In genomic region chr6:15743291-15743792, GRCm38 (mm10) we compare ENCODE assay signal across 10 mouse cellular contexts. TPM values are rescaled to one million over a fixed set of nuclear protein-coding genes. Genes with fewer than 3 reads are reported as not detected.
A peak's percentile ranks its signal among the peaks of the same experiment; 100 is the strongest.
DNase-seq lines count a peak whose midpoint lies in the region; ATAC-seq and TF ChIP-seq lines count a peak whose summit lies in the region.
"Had no signal": no experiment of that assay in that cellular context is flagged by ENCODE, and none has a peak within 500 bp of the region (broad histone marks: within the 10 kb centered on the region; RNA-seq: fewer than 3 reads in every experiment).

No protein-coding gene starts in this region.

- no peaks in the 10 kb centered on the region for H3K27me3 ChIP-seq in intestine, embryonic 14.5 days (replicated peaks; ENCODE audit: control insufficient read depth, insufficient read depth, low read length)
- no peaks in the 10 kb centered on the region for H3K27me3 ChIP-seq in intestine, postnatal 0 days (replicated peaks; ENCODE audit: control insufficient read depth, insufficient read depth, low read length)
- H3K27me3 ChIP-seq in C2C12 (ENCODE audit: control insufficient read depth, insufficient read depth, insufficient read length) = no peaks in the 10 kb centered on the region
- no peaks in the 10 kb centered on the region for H3K27me3 ChIP-seq in midbrain, postnatal 0 days (ENCODE audit: insufficient read depth, low read length)

- peaks cover 22% of the 10 kb centered on the region; the same call in 1 of the 2 replicates for H3K36me3 ChIP-seq in intestine, embryonic 14.5 days (ENCODE audit: control insufficient read depth, insufficient read depth, low read length)
- H3K36me3 ChIP-seq in intestine, postnatal 0 days (ENCODE audit: control insufficient read depth, insufficient read depth) = no peaks in the 10 kb centered on the region
- H3K36me3 ChIP-seq in C2C12 (ENCODE audit: control insufficient read depth, insufficient read depth) = peaks cover 78% of the 10 kb centered on the region
- no peaks in the 10 kb centered on the region for H3K36me3 ChIP-seq in midbrain, postnatal 0 days (ENCODE audit: insufficient read depth, low read length)

- peak overlapping the region; percentile 47; the same call in 1 of the 2 replicates for H3K27ac ChIP-seq in intestine, embryonic 14.5 days (ENCODE audit: low read depth)
- no peak overlapping the region for H3K27ac ChIP-seq in intestine, postnatal 0 days (ENCODE audit: low read depth, low read length)
- H3K27ac ChIP-seq in gastrocnemius, adult 2 months = peak overlapping the region; percentile 74
- no peak overlapping the region for H3K27ac ChIP-seq in midbrain, postnatal 0 days (ENCODE audit: low read depth, low read length)
- H3K27ac ChIP-seq: hindbrain, embryonic 14.5 days; macrophage had no signal

- H3K79me3 ChIP-seq in C2C12 (ENCODE audit: low read depth) = peaks cover 31% of the 10 kb centered on the region

- ATAC-seq in intestine, embryonic 14.5 days (replicated peaks; ENCODE audit: low FRiP score, low TSS enrichment, low read depth) = no peak
- no peak for ATAC-seq in intestine, postnatal 0 days
- no peak for ATAC-seq in midbrain, postnatal 0 days (ENCODE audit: low FRiP score)

- DNase-seq in intestine, embryonic 14.5 days (ENCODE audit: low spot score) = no peak
- peak; percentile 54 for DNase-seq in gastrocnemius, adult 2 months
- peak; percentile 61 to 67 for DNase-seq in heart, postnatal 10 days
- DNase-seq in midbrain, postnatal 0 days (ENCODE audit: low spot score) = no peak
- no peak for DNase-seq in frontal cortex, postnatal 14 days (ENCODE audit: low spot score in 2 of 2)
- DNase-seq in adipocyte (ENCODE audit: low spot score) = no peak

- no peaks in the 10 kb centered on the region for H3K9me3 ChIP-seq in intestine, embryonic 14.5 days (ENCODE audit: control insufficient read depth, low read length)
- H3K9me3 ChIP-seq in intestine, postnatal 0 days (ENCODE audit: control insufficient read depth) = no peaks in the 10 kb centered on the region
- H3K9me3 ChIP-seq in midbrain, postnatal 0 days (ENCODE audit: low read length) = no peaks in the 10 kb centered on the region

- no peak overlapping the region for H3K9ac ChIP-seq in intestine, embryonic 14.5 days (ENCODE audit: low read length)
- H3K9ac ChIP-seq in intestine, postnatal 0 days (ENCODE audit: low read depth, low read length) = no peak overlapping the region
- H3K9ac ChIP-seq in midbrain, postnatal 0 days (replicated peaks; ENCODE audit: low read length, poor library complexity, severe bottlenecking) = no peak overlapping the region
- H3K9ac ChIP-seq: hindbrain, embryonic 14.5 days had no signal

- intact Hi-C loops in gastrocnemius, adult 2 months (cut with DNase I) = loop anchor here (5.0 kb wide), 1 partner anchor 214 kb away; no protein-coding TSS in a partner anchor
- intact Hi-C loops in heart, postnatal 10 days (cut with DNase I) = no loop called here

- TF ChIP-seq CTCF in intestine, postnatal 0 days (IDR thresholded peaks at IDR 0.05; ENCODE audit: low read depth) = no peak
- TF ChIP-seq CTCF in C2C12 (IDR thresholded peaks at IDR 0.05; ENCODE audit: control insufficient read depth, insufficient read depth, insufficient read length) = no peak
- no peak for TF ChIP-seq CTCF in gastrocnemius, adult 2 months (IDR thresholded peaks at IDR 0.05)
- no peak for TF ChIP-seq CTCF in midbrain, postnatal 0 days (IDR thresholded peaks at IDR 0.05)

- WGBS in intestine, embryonic 14.5 days = 44% methylated on average over 8 of the region's 8 CpGs
- 53% methylated on average over 8 of the region's 8 CpGs for WGBS in intestine, postnatal 0 days
- 69% methylated on average over 8 of the region's 8 CpGs for WGBS in midbrain, postnatal 0 days

- H3K79me2 ChIP-seq in C2C12 (ENCODE audit: control insufficient read depth, insufficient read depth) = peaks cover 67% of the 10 kb centered on the region

- H3K4me2 ChIP-seq in intestine, embryonic 14.5 days (ENCODE audit: low read length) = no peak overlapping the region
- H3K4me2 ChIP-seq in intestine, postnatal 0 days (replicated peaks; ENCODE audit: low read depth) = no peak overlapping the region
- H3K4me2 ChIP-seq in midbrain, postnatal 0 days (ENCODE audit: low read depth, low read length, poor library complexity, severe bottlenecking) = no peak overlapping the region
- H3K4me2 ChIP-seq: hindbrain, embryonic 14.5 days had no signal

- no peak overlapping the region for H3K4me3 ChIP-seq in intestine, embryonic 14.5 days (ENCODE audit: low read depth, low read length)
- no peak overlapping the region for H3K4me3 ChIP-seq in intestine, postnatal 0 days (ENCODE audit: low read depth, low read length)
- H3K4me3 ChIP-seq in C2C12 (ENCODE audit: insufficient read depth, poor library complexity, severe bottlenecking) = no peak overlapping the region
- H3K4me3 ChIP-seq in gastrocnemius, adult 2 months = peak overlapping the region; percentile 48
- H3K4me3 ChIP-seq in midbrain, postnatal 0 days (ENCODE audit: low read depth, low read length) = no peak overlapping the region

- H3K4me1 ChIP-seq in intestine, embryonic 14.5 days (replicated peaks; ENCODE audit: control insufficient read depth, insufficient read depth, low read length) = peaks cover 10% of the 10 kb centered on the region
- H3K4me1 ChIP-seq in intestine, postnatal 0 days (replicated peaks; ENCODE audit: control insufficient read depth, insufficient read depth, low read length) = no peaks in the 10 kb centered on the region; the same call in none of the 2 replicates
- H3K4me1 ChIP-seq in midbrain, postnatal 0 days (ENCODE audit: insufficient read depth, low read length) = no peaks in the 10 kb centered on the region

- no peak overlapping the region for H3ac ChIP-seq in C2C12 (ENCODE audit: control insufficient read depth, insufficient read length, low read depth)

TF ChIP-seq in C2C12, 6 proteins besides CTCF, POLR2A, EP300 and RAD21:
- TF ChIP-seq MYOG (IDR thresholded peaks at IDR 0.05; ENCODE audit: control insufficient read depth, extremely low read depth, insufficient read length) (no peak), FOSL1 (IDR thresholded peaks at IDR 0.05; ENCODE audit: insufficient read depth, low read length, poor library complexity, severe bottlenecking) (peak; percentile 58), MYOD1 (IDR thresholded peaks at IDR 0.05; ENCODE audit: control insufficient read depth, insufficient read length, low read depth) (no peak), MAX (IDR thresholded peaks at IDR 0.05) (no peak), USF1 (IDR thresholded peaks at IDR 0.05; ENCODE audit: low read depth) (no peak)

RNA-seq across cellular contexts. Expression of gene Mdfic, which starts 22.9 kb away (rescaled TPM):
- polyA plus RNA-seq in intestine, embryonic 14.5 days (2014; fragmentation: Nextera tagmentation; extraction: Ambion mirVana) = 8.3 and 8.5 TPM in 2 replicates
- 2.3 TPM in 2 replicates for polyA plus RNA-seq in intestine, postnatal 0 days (2015; fragmentation: Nextera tagmentation; extraction: Ambion mirVana)
- polyA plus RNA-seq in C2C12 (2012; fragmentation: generic; extraction: Trizol) = 17.6 TPM
- 1 to 10 TPM; 8.9 to 9.4 TPM for total RNA-seq in gastrocnemius, adult 2 months (2021)
- total RNA-seq in heart, postnatal 10 days (2021) = 10 to 100 TPM; 23.1 to 26.2 TPM
- total RNA-seq in midbrain, postnatal 0 days (2014; rRNA removed) = 3.2 and 4.2 TPM in 2 replicates
- polyA plus RNA-seq in midbrain, postnatal 0 days (2015; fragmentation: Nextera tagmentation; extraction: Ambion mirVana) = 0.52 and 0.69 TPM in 2 replicates

Comparison
In these comparisons a context has a peak if more than half of its experiments do, and no peak if none do; other contexts are left out.
1. H3K27ac ChIP-seq: peak in intestine, embryonic 14.5 days (single experiment) and gastrocnemius, adult 2 months (single experiment); none in intestine, postnatal 0 days (single experiment) and midbrain, postnatal 0 days (single experiment).
2. DNase-seq: peak in gastrocnemius, adult 2 months (single experiment) and heart, postnatal 10 days (2 of 2); none in intestine, embryonic 14.5 days (single experiment), midbrain, postnatal 0 days (single experiment), frontal cortex, postnatal 14 days (0 of 2) and adipocyte (single experiment).